Mouse (Mus musculus): ENCODE results near the gene Nme7. TPM values are rescaled to one million over a fixed set of nuclear protein-coding genes. Genes with fewer than 3 reads are reported as not detected.

The Nme7 gene
- polyA plus RNA-seq, 1 experiment, result 22.0 TPM

DNA sequence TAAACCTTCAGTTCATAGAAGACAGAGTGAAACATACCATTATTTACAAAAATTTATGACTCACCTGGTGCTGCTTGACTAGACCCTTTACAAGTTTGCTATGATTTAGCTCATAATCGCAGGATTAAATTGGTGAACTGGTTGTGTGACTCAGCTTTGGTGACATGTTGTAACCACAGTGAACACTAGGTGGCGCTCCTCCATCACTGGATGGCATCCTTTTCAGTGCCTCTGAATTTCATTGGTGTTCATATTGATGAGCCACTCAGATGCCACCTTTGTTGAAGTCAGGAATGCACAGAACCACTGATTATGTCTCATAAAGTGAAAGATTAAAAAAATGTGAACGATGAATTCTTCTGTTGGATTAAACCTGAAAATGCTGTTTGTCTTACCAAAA, 12.8 kb downstream of the Nme7 start:
- Histone ChIP-seq H3K4me3 (ENCODE audit: insufficient read depth, low read length) (no peak overlapping the region), H3K27ac (ENCODE audit: insufficient read depth, low read length) (no peak overlapping the region), H3K4me1 (ENCODE audit: control insufficient read depth, insufficient read depth, low read length) (no peaks in the 10 kb centered on the region)
- TF ChIP-seq CTCF (IDR thresholded peaks at IDR 0.05; ENCODE audit: extremely low read depth, insufficient read depth, low read length) (peak; percentile 99), POLR2A (IDR thresholded peaks at IDR 0.05; ENCODE audit: extremely low read depth, insufficient read depth, low read length) (no peak)

- no peak overlapping the region for H3K27ac ChIP-seq (ENCODE audit: insufficient read depth, low read length)
- TF ChIP-seq CTCF (IDR thresholded peaks at IDR 0.05; ENCODE audit: extremely low read depth, insufficient read depth, low read length), result no peak
- TF ChIP-seq POLR2A (IDR thresholded peaks at IDR 0.05; ENCODE audit: extremely low read depth, insufficient read depth, low read length), result no peak
- H3K4me3 ChIP-seq (ENCODE audit: insufficient read depth, low read length), result no peak overlapping the region
- H3K4me1 ChIP-seq (ENCODE audit: control insufficient read depth, insufficient read depth, low read length), result no peaks in the 10 kb centered on the region
These were observed 13.3 kb downstream of the Nme7 start for GRCm38 (mm10) chr1:164317261-164317660.

DNA sequence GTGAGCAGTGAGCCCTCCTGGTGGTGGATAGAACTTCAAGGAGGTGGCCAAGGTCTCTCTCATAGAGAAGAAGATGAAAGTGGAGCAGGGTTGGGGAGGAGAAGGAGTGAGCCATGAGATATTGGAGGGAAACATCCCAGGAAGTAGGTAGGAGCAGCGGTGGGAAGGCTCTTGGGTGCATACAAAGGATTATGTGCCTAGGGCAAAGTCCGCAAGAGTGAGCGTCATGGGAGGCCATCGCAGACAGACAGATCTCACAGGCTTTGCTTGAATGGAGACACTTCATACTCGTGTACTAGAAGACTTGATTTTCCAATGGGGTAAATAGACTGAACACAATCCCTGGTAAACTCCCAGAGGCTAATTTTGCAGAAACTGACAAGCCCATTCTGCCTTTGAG, 14.6 kb downstream of the Nme7 start:
- Histone ChIP-seq H3K4me3 (ENCODE audit: insufficient read depth, low read length) (no peak overlapping the region), H3K27ac (ENCODE audit: insufficient read depth, low read length) (no peak overlapping the region), H3K4me1 (ENCODE audit: control insufficient read depth, insufficient read depth, low read length) (no peaks in the 10 kb centered on the region)
- TF ChIP-seq POLR2A (IDR thresholded peaks at IDR 0.05; ENCODE audit: extremely low read depth, insufficient read depth, low read length), result no peak
- TF ChIP-seq CTCF (IDR thresholded peaks at IDR 0.05; ENCODE audit: extremely low read depth, insufficient read depth, low read length), result no peak

GRCm38 (mm10) chr1:164319542-164320140, 15.7 kb downstream of the Nme7 start:
- no peaks in the 10 kb centered on the region for H3K4me1 ChIP-seq (ENCODE audit: control insufficient read depth, insufficient read depth, low read length)
- no peak overlapping the region for H3K4me3 ChIP-seq (ENCODE audit: insufficient read depth, low read length)
- TF ChIP-seq POLR2A (IDR thresholded peaks at IDR 0.05; ENCODE audit: extremely low read depth, insufficient read depth, low read length), result no peak
- TF ChIP-seq CTCF (IDR thresholded peaks at IDR 0.05; ENCODE audit: extremely low read depth, insufficient read depth, low read length), result no peak
- H3K27ac ChIP-seq (ENCODE audit: insufficient read depth, low read length), result no peak overlapping the region

DNA sequence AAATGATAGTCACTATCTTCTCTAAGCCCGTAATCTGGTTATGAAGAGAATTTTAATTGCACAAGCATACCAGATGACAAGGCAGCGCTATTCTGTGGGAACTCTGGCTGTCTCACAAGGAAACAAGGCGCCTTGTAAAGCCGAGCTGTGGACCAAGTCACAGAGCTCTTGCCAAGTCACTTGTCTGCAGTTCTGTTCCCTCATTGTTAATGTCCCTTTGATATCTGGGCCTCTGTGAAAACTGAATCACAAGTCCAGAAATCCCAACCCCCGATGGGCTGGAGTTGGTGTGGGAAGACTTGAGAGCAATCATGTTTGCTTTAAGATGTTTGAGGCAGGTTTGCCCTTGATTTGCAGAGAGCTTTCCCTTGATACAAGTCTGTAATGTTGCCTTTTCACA, 16.8 kb downstream of the Nme7 start:
- Histone ChIP-seq H3K4me3 (ENCODE audit: insufficient read depth, low read length) (no peak overlapping the region), H3K4me1 (ENCODE audit: control insufficient read depth, insufficient read depth, low read length) (no peaks in the 10 kb centered on the region), H3K27ac (ENCODE audit: insufficient read depth, low read length) (no peak overlapping the region)
- TF ChIP-seq CTCF (IDR thresholded peaks at IDR 0.05; ENCODE audit: extremely low read depth, insufficient read depth, low read length), result no peak
- no peak for TF ChIP-seq POLR2A (IDR thresholded peaks at IDR 0.05; ENCODE audit: extremely low read depth, insufficient read depth, low read length)

DNA sequence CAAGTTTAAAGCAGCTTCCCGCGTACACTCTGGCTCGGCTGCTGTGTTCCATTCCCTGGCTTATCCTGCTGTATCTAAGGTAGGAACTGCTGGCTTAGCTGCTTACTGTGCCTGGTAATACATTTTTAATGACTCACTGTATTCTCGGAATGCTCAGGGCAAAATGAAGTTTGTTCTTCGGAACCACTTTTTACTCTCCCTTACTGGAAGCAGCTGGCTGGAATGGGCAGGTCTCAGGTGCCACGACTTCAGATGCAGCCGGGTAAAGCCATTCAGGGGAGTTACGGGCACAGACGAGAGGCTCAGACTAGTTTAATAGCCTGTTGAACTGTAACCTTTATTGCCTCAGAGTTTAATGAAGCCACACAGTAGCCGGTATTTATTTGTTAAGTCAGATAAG, 17.5 kb downstream of the Nme7 start:
- no peaks in the 10 kb centered on the region for H3K4me1 ChIP-seq (ENCODE audit: control insufficient read depth, insufficient read depth, low read length)
- no peak for TF ChIP-seq POLR2A (IDR thresholded peaks at IDR 0.05; ENCODE audit: extremely low read depth, insufficient read depth, low read length)
- no peak for TF ChIP-seq CTCF (IDR thresholded peaks at IDR 0.05; ENCODE audit: extremely low read depth, insufficient read depth, low read length)
- peak overlapping the region; percentile 15; the same call in 1 of the 2 replicates for H3K4me3 ChIP-seq (ENCODE audit: insufficient read depth, low read length)
- H3K27ac ChIP-seq (ENCODE audit: insufficient read depth, low read length), result peak overlapping the region; percentile 62; the same call in 1 of the 2 replicates

DNA sequence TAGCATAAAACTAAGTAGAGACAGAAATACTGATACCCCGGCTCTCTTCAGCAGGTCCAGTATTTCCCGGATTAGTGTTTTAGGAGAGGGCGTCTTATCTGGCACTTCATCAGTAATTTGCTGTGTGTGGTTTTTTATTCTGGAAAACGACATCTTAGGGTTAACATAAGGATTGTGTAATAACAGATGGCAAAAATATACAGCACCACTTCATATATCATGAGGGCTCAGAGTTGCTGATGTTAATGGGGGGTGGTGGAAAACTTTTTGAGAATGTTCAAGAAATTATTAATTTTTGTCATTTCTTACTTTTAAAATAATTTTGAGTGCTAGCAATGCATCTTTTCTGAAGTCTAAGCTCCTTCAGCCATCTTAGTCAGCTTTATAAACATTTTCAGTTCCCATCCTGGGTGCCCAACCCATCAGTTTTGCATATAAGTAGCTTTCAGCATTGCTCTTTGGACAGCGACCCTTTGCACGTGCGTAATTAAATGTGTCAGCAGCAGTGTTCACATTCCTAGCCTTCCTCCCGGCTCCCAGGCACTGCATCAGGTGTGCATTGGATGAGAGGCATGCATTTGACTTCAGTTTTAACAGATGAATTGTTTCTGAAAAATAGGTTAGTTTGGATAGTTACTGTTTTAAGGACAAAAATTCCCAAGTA, 19.2 kb downstream of the Nme7 start:
- no peak overlapping the region for H3K4me3 ChIP-seq (ENCODE audit: insufficient read depth, low read length)
- H3K27ac ChIP-seq (ENCODE audit: insufficient read depth, low read length), result no peak overlapping the region
- TF ChIP-seq POLR2A (IDR thresholded peaks at IDR 0.05; ENCODE audit: extremely low read depth, insufficient read depth, low read length) (no peak), CTCF (IDR thresholded peaks at IDR 0.05; ENCODE audit: extremely low read depth, insufficient read depth, low read length) (no peak)
- H3K4me1 ChIP-seq (ENCODE audit: control insufficient read depth, insufficient read depth, low read length), result no peaks in the 10 kb centered on the region; the same call in 1 of the 2 replicates

DNA sequence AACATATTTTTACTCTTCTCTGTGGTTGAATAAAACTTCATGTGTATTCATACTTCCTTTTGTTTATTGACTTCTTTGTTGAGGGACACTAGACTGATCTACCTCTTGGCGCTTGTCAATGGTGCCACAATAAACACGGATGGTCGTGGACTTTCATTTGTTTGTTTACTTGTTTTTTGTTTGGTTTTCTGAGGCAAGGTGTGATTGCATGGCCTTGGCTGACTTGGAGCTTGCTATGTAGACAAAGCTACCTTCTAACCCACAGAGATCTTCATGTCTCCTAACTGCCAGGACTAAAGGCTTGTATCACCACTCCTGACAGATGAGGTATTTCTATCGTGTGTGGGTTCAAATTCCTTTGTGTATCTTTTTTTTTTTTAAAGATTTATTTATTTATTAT, 20.3 kb downstream of the Nme7 start:
- no peak overlapping the region for H3K4me3 ChIP-seq (ENCODE audit: insufficient read depth, low read length)
- TF ChIP-seq CTCF (IDR thresholded peaks at IDR 0.05; ENCODE audit: extremely low read depth, insufficient read depth, low read length) (no peak), POLR2A (IDR thresholded peaks at IDR 0.05; ENCODE audit: extremely low read depth, insufficient read depth, low read length) (no peak)
- no peaks in the 10 kb centered on the region; the same call in 1 of the 2 replicates for H3K4me1 ChIP-seq (ENCODE audit: control insufficient read depth, insufficient read depth, low read length)
- H3K27ac ChIP-seq (ENCODE audit: insufficient read depth, low read length), result no peak overlapping the region

- TF ChIP-seq POLR2A (IDR thresholded peaks at IDR 0.05; ENCODE audit: extremely low read depth, insufficient read depth, low read length) (no peak), CTCF (IDR thresholded peaks at IDR 0.05; ENCODE audit: extremely low read depth, insufficient read depth, low read length) (no peak)
- H3K4me3 ChIP-seq (ENCODE audit: insufficient read depth, low read length), result no peak overlapping the region
- no peaks in the 10 kb centered on the region; the same call in 1 of the 2 replicates for H3K4me1 ChIP-seq (ENCODE audit: control insufficient read depth, insufficient read depth, low read length)
- H3K27ac ChIP-seq (ENCODE audit: insufficient read depth, low read length), result no peak overlapping the region
These were observed 21.0 kb downstream of the Nme7 start for GRCm38 (mm10) chr1:164324878-164325277.

GRCm38 (mm10) chr1:164326600-164327155, 22.8 kb downstream of the Nme7 start:
- Histone ChIP-seq H3K4me1 (ENCODE audit: control insufficient read depth, insufficient read depth, low read length) (no peaks in the 10 kb centered on the region; the same call in 1 of the 2 replicates), H3K4me3 (ENCODE audit: insufficient read depth, low read length) (no peak overlapping the region), H3K27ac (ENCODE audit: insufficient read depth, low read length) (no peak overlapping the region)
- no peak for TF ChIP-seq CTCF (IDR thresholded peaks at IDR 0.05; ENCODE audit: extremely low read depth, insufficient read depth, low read length)
- no peak for TF ChIP-seq POLR2A (IDR thresholded peaks at IDR 0.05; ENCODE audit: extremely low read depth, insufficient read depth, low read length)
